Mouse (Mus musculus): ENCODE results near the gene Tom1l2. TPM values are rescaled to one million over a fixed set of nuclear protein-coding genes. Genes with fewer than 3 reads are reported as not detected.

Gene Tom1l2
- polyA plus RNA-seq, 1 experiment = 20.4 TPM

GRCm38 (mm10) chr11:60309875-60310274, 42.8 kb downstream of the Tom1l2 start:
- Histone ChIP-seq H3K27ac (ENCODE audit: insufficient read depth, low read depth, low read length) (no peak overlapping the region), H3K4me1 (ENCODE audit: control insufficient read depth, insufficient read depth, low read length) (peaks cover 23% of the 10 kb centered on the region), H3K4me3 (ENCODE audit: insufficient read depth, low read length) (no peak overlapping the region)
- TF ChIP-seq POLR2A (IDR thresholded peaks at IDR 0.05; ENCODE audit: borderline replicate concordance, low read depth, low read length) = no peak

GRCm38 (mm10) chr11:60308506-60309116, 44.1 kb downstream of the Tom1l2 start:
- H3K4me3 ChIP-seq (ENCODE audit: insufficient read depth, low read length) = no peak overlapping the region
- H3K4me1 ChIP-seq (ENCODE audit: control insufficient read depth, insufficient read depth, low read length) = peaks cover 23% of the 10 kb centered on the region
- TF ChIP-seq POLR2A (IDR thresholded peaks at IDR 0.05; ENCODE audit: borderline replicate concordance, low read depth, low read length) (no peak), CTCF (IDR thresholded peaks at IDR 0.05; ENCODE audit: low read depth, low read length) (no peak)
- no peak overlapping the region for H3K27ac ChIP-seq (ENCODE audit: insufficient read depth, low read depth, low read length)

GRCm38 (mm10) chr11:60308061-60308460, 44.6 kb downstream of the Tom1l2 start:
- H3K4me3 ChIP-seq (ENCODE audit: insufficient read depth, low read length) = no peak overlapping the region
- no peak overlapping the region for H3K27ac ChIP-seq (ENCODE audit: insufficient read depth, low read depth, low read length)
- TF ChIP-seq POLR2A (IDR thresholded peaks at IDR 0.05; ENCODE audit: borderline replicate concordance, low read depth, low read length) = no peak
- no peak for TF ChIP-seq CTCF (IDR thresholded peaks at IDR 0.05; ENCODE audit: low read depth, low read length)
- H3K4me1 ChIP-seq (ENCODE audit: control insufficient read depth, insufficient read depth, low read length) = peaks cover 23% of the 10 kb centered on the region

- peaks cover 26% of the 10 kb centered on the region for H3K4me1 ChIP-seq (ENCODE audit: control insufficient read depth, insufficient read depth, low read length)
- H3K4me3 ChIP-seq (ENCODE audit: insufficient read depth, low read length) = no peak overlapping the region
- H3K27ac ChIP-seq (ENCODE audit: insufficient read depth, low read depth, low read length) = no peak overlapping the region
- peak; percentile 36; the same call in 1 of the 2 replicates for TF ChIP-seq CTCF (IDR thresholded peaks at IDR 0.05; ENCODE audit: low read depth, low read length)
- TF ChIP-seq POLR2A (IDR thresholded peaks at IDR 0.05; ENCODE audit: borderline replicate concordance, low read depth, low read length) = no peak
These were observed 45.3 kb downstream of the Tom1l2 start for GRCm38 (mm10) chr11:60307375-60307825.

- Histone ChIP-seq H3K27ac (ENCODE audit: insufficient read depth, low read depth, low read length) (no peak overlapping the region), H3K4me1 (ENCODE audit: control insufficient read depth, insufficient read depth, low read length) (peaks cover 32% of the 10 kb centered on the region)
These were observed 45.9 kb downstream of the Tom1l2 start for GRCm38 (mm10) chr11:60306834-60307233.

GRCm38 (mm10) chr11:60305611-60306010, 47.1 kb downstream of the Tom1l2 start:
- Histone ChIP-seq H3K4me1 (ENCODE audit: control insufficient read depth, insufficient read depth, low read length) (peaks cover 42% of the 10 kb centered on the region), H3K4me3 (ENCODE audit: insufficient read depth, low read length) (peak overlapping the region; percentile 27), H3K27ac (ENCODE audit: insufficient read depth, low read depth, low read length) (peak overlapping the region; percentile 45)
- no peak for TF ChIP-seq POLR2A (IDR thresholded peaks at IDR 0.05; ENCODE audit: borderline replicate concordance, low read depth, low read length)
- TF ChIP-seq CTCF (IDR thresholded peaks at IDR 0.05; ENCODE audit: low read depth, low read length) = no peak

More at GRCm38 (mm10) chr11:60306834-60307233, 45.9 kb downstream of the Tom1l2 start:
- TF ChIP-seq CTCF (IDR thresholded peaks at IDR 0.05; ENCODE audit: low read depth, low read length) (no peak), POLR2A (IDR thresholded peaks at IDR 0.05; ENCODE audit: borderline replicate concordance, low read depth, low read length) (no peak)
- no peak overlapping the region for H3K4me3 ChIP-seq (ENCODE audit: insufficient read depth, low read length)

GRCm38 (mm10) chr11:60303497-60303896, 49.2 kb downstream of the Tom1l2 start:
- H3K4me1 ChIP-seq (ENCODE audit: control insufficient read depth, insufficient read depth, low read length) = peaks cover 48% of the 10 kb centered on the region
- no peak overlapping the region for H3K4me3 ChIP-seq (ENCODE audit: insufficient read depth, low read length)
- H3K27ac ChIP-seq (ENCODE audit: insufficient read depth, low read depth, low read length) = no peak overlapping the region
- TF ChIP-seq POLR2A (IDR thresholded peaks at IDR 0.05; ENCODE audit: borderline replicate concordance, low read depth, low read length) (no peak), CTCF (IDR thresholded peaks at IDR 0.05; ENCODE audit: low read depth, low read length) (no peak)

GRCm38 (mm10) chr11:60302354-60303083, 50.2 kb downstream of the Tom1l2 start:
- no peak overlapping the region for H3K27ac ChIP-seq (ENCODE audit: insufficient read depth, low read depth, low read length)
- TF ChIP-seq CTCF (IDR thresholded peaks at IDR 0.05; ENCODE audit: low read depth, low read length) (no peak), POLR2A (IDR thresholded peaks at IDR 0.05; ENCODE audit: borderline replicate concordance, low read depth, low read length) (no peak)
- H3K4me3 ChIP-seq (ENCODE audit: insufficient read depth, low read length) = no peak overlapping the region
- peaks cover 43% of the 10 kb centered on the region for H3K4me1 ChIP-seq (ENCODE audit: control insufficient read depth, insufficient read depth, low read length)

GRCm38 (mm10) chr11:60301588-60302208, 51.0 kb downstream of the Tom1l2 start:
- Histone ChIP-seq H3K4me3 (ENCODE audit: insufficient read depth, low read length) (no peak overlapping the region), H3K27ac (ENCODE audit: insufficient read depth, low read depth, low read length) (no peak overlapping the region), H3K4me1 (ENCODE audit: control insufficient read depth, insufficient read depth, low read length) (peaks cover 43% of the 10 kb centered on the region)
- TF ChIP-seq CTCF (IDR thresholded peaks at IDR 0.05; ENCODE audit: low read depth, low read length) = no peak
- TF ChIP-seq POLR2A (IDR thresholded peaks at IDR 0.05; ENCODE audit: borderline replicate concordance, low read depth, low read length) = no peak

GRCm38 (mm10) chr11:60300318-60300717, 52.4 kb downstream of the Tom1l2 start:
- Histone ChIP-seq H3K4me1 (ENCODE audit: control insufficient read depth, insufficient read depth, low read length) (peaks cover 36% of the 10 kb centered on the region), H3K4me3 (ENCODE audit: insufficient read depth, low read length) (no peak overlapping the region), H3K27ac (ENCODE audit: insufficient read depth, low read depth, low read length) (peak overlapping the region; percentile 4; the same call in 1 of the 2 replicates)
- TF ChIP-seq POLR2A (IDR thresholded peaks at IDR 0.05; ENCODE audit: borderline replicate concordance, low read depth, low read length) = no peak
- no peak for TF ChIP-seq CTCF (IDR thresholded peaks at IDR 0.05; ENCODE audit: low read depth, low read length)

Data from bone marrow macrophage, adult 2 months (primary cell).